Mouse (Mus musculus): ENCODE measurements around the gene 9330161L09Rik.

The 9330161L09Rik gene

GRCm38 (mm10) chr12:103389348-103389727 lies 18.3 kb downstream of the 9330161L09Rik start:
- no peak for DNase-seq (ENCODE audit: low spot score in 2 of 2)

- DNase-seq (ENCODE audit: low spot score in 2 of 2), result peak; percentile 99
Observed at GRCm38 (mm10) chr12:103388505-103389347, 18.9 kb downstream of the 9330161L09Rik start, which contains the start of gene Otub2. TSS of gene Otub2 (plus strand) at chr12:103388682.

GRCm38 (mm10) chr12:103380226-103380625 lies 27.4 kb downstream of the 9330161L09Rik start:
- DNase-seq (ENCODE audit: low spot score in 2 of 2), result no peak

DNA sequence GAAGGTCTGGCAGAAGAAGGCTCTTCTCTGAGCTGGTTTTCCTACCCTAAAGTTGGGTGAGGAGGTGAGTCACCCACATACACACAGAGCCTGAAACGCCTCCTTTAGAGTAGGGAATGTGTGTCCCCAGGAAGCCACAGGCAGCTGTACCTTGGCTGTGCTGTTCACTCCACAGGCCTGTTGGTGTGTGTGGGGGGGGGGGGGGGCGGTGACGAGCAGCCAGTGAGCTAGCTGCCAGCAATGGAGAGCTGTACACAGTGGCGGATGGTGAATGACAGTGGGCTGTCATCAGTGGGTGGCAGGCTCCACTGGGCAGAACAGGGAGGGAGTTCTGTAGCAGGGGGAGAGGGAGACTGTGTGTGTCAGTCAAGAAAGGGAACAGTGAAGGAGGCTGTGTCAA lies 30.8 kb downstream of the 9330161L09Rik start:
- no peak for DNase-seq (ENCODE audit: low spot score in 2 of 2)

DNA sequence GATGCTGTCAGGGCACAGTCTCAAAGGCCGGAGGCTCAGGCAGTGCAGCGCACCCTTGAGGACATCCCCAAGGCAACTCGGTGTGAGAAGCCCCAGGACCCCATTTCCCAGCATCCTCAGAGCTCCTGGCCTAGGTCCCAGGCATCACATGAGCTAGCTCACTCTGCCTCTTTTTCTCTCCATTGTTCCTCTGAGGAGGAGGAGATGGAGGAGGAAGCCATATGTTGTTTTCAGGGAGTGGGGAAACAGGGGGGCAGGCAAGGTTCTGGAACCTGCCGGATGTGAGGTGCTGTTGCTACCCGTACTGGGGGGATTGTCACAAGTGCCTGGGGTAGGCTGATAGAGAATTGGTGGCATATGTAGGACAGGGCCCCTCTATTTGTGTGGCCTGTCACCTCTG lies 31.5 kb downstream of the 9330161L09Rik start:
- peak; percentile 69 to 75 for DNase-seq (ENCODE audit: low spot score in 2 of 2)

DNA sequence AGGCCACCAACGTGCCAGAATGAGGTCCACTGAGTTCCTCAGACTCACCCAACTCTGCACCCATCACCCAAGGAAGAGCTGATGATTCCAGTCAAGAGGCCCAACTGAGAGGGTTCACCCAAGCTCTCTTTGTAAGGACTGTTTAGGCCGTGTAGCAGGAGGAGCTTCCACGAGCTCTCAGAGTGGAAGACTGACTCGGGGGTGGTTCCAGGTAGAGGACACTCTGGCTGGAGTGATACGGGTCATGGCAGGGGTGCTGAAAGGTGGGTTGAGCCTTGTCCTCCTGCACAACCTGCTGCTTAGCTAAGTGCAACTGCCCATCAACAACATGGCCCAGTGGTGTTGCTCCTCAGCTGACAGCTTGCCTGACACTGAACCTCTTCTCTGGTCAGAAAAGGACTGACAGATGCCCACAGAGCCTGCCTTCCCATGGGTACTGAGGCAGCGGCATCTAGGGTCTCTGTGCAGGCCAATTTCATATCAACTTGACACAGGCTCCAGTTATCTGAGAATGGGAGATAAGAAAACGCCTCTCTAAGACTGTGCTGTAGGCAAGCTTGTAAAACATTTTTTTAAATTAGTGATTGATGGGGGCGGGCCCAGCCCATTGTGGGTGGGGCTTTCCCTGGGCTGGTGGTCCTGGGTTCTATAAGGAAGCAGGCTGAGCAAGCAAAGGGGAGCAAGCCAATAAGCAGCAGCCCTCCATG lies 33.9 kb downstream of the 9330161L09Rik start:
- no peak for DNase-seq (ENCODE audit: low spot score in 2 of 2)

DNA sequence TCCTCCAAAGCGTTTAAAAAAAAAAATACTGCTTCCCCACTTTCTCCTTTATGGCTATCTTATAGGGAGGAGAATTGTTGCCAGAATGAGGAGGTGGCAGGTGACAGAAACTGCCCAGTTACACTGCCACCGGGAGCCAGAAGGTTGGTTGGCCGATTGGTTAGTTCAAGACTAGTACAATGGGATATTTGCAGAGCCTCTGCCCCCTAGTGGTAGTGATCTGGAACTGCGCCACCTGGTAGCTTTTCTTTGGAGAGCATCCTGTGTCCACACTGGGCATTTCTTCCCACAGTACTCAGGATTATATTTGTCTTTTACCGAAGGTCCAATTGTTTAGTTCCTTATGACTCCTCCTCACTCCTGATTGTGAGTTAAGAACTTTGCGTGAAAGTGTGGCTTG lies 35.9 kb downstream of the 9330161L09Rik start:
- peak in 1 of 2 experiments; percentile 60 for DNase-seq (ENCODE audit: low spot score in 2 of 2)

- no peak for DNase-seq (ENCODE audit: low spot score in 2 of 2)
Observed at GRCm38 (mm10) chr12:103370861-103371260, 36.8 kb downstream of the 9330161L09Rik start.

GRCm38 (mm10) chr12:103368777-103369176 lies 38.8 kb downstream of the 9330161L09Rik start:
- DNase-seq (ENCODE audit: low spot score in 2 of 2), result no peak

DNA sequence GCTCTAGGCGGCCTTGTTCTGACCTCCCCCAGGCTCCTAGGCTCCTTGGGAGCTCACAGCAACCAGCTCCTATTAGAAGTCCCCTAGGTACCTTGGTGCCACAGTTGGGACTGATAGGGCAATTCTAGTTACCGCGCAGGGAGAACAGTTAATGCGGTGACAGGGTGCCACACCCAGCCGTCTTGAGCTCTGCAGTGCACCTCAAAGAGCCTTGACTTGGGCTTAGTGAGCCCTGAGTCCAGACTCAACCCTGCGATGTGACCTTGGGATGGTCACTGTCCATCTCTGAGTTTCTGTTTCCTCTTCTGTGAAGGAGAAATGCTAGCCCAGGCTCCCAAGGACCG lies 39.3 kb downstream of the 9330161L09Rik start:
- no peak for DNase-seq (ENCODE audit: low spot score in 2 of 2)

- DNase-seq (ENCODE audit: low spot score in 2 of 2), result peak; percentile 82 to 86
Observed at GRCm38 (mm10) chr12:103367620-103368325, 39.8 kb downstream of the 9330161L09Rik start.

GRCm38 (mm10) chr12:103367171-103367570 lies 40.4 kb downstream of the 9330161L09Rik start:
- no peak for DNase-seq (ENCODE audit: low spot score in 2 of 2)

DNA sequence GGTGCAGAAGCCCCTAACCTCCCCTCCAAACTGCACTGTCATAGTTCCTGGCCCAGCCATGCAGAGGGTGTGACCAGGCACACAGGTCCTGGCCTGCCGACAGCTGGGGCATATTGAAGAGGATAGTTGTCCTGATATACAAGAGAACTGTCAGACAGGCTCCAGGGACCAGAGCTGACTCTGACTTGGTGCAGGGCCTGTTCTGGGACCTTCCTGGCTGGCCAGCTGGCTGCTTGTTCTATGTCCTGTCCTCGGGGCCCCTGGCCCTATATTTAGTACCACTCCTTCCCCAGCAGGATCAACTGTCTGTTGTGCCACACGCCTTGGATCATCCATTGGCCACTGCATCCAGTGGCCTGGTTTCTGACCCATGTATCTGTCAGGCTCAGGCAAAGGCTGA lies 45.3 kb downstream of the 9330161L09Rik start:
- no peak for DNase-seq (ENCODE audit: low spot score in 2 of 2)

DNA sequence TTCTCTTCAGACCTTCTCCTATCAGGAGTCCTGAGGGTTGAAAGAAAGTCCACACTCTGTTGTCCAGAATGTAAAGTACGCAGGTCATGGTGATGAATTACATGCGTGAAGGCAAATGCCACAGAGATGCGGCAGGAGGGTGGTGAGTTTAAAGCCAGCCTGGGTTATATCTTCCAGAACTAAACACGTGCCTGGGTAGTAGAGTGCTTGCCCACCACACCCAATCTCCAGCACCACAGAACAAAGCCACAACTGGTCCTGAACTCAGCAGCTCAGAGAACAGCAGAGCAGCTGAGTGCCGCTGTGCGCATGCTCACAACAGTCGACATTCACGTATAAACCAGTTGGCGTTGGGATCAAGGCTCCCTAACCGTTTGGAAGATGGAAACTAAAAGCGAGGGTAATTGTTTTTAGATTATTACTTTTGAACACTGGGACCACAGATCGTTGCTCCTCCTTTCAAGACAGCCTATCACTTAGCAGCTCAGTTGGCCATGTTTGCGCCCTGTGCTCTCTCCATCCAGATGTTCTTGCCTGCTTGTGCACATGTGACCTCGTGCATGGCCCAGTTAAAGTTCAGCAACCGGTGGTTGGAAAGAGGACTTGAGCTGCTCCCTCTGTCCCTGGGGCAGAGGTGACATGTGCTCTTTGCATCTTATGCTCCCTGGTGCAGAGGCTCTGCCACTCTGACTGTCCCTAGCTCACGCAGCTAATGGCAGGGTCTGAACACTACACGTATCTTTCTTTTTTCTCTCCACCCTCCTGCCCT lies 45.9 kb downstream of the 9330161L09Rik start:
- no peak for DNase-seq (ENCODE audit: low spot score in 2 of 2)

DNA sequence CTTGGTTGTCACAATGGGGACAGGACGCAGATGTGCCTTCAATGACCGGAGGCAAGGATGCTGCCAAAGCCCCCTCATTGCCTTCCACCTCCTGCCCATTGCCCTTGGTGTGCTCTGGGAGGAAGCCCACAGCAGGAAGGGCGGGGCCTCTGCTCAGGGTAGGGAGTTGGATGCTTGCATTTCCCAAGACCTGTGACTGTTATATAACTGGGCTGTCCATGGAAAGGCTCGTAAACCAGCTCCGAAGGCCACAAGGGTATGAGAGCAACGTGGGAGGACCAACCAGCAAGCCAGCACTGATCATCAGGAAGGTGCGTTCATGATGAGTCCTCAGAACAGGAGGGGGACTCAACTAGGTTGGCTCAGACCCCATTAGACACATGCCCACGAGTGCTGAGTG lies 46.8 kb downstream of the 9330161L09Rik start:
- no peak for DNase-seq (ENCODE audit: low spot score in 2 of 2)

GRCm38 (mm10) chr12:103358951-103359801 lies 48.4 kb downstream of the 9330161L09Rik start:
- DNase-seq (ENCODE audit: low spot score in 2 of 2), result no peak

GRCm38 (mm10) chr12:103358216-103358615 lies 49.4 kb downstream of the 9330161L09Rik start:
- no peak for DNase-seq (ENCODE audit: low spot score in 2 of 2)
